Mouse (Mus musculus) spleen, adult 12 weeks (tissue): ENCODE measurements around the gene Hcn1.

Source experiments
- DNase-seq: peaks from one replicate; pipeline ENCODE4 v3.0.0; 2022; ENCODE audit warnings: low spot score

Hcn1 gene

GRCm38 (mm10) chr13:117602181-117602580 lies at the start of gene Hcn1:
Gene Hcn1, plus strand, starts transcription at chr13:117602320.
- DNase-seq, result peak; percentile 4

- DNase-seq, result no peak
These were observed 34.9 kb upstream of the Hcn1 start for GRCm38 (mm10) chr13:117567251-117567650.

- DNase-seq, result no peak
These were observed 30.4 kb upstream of the Hcn1 start for GRCm38 (mm10) chr13:117571747-117572146.

- no peak for DNase-seq
These were observed 7.5 kb upstream of the Hcn1 start for GRCm38 (mm10) chr13:117594494-117595182.

GRCm38 (mm10) chr13:117595183-117595532 lies 7.0 kb upstream of the Hcn1 start:
- DNase-seq, result no peak

GRCm38 (mm10) chr13:117601331-117601965 lies 672 bp upstream of the Hcn1 start:
- no peak for DNase-seq

- DNase-seq, result no peak
These were observed 668 bp downstream of the Hcn1 start for GRCm38 (mm10) chr13:117602617-117603358.

- no peak for DNase-seq
These were observed 1.3 kb downstream of the Hcn1 start for GRCm38 (mm10) chr13:117603421-117603820.

GRCm38 (mm10) chr13:117604073-117604472 lies 2.0 kb downstream of the Hcn1 start:
- DNase-seq, result no peak

- DNase-seq, result no peak
These were observed 3.0 kb downstream of the Hcn1 start for GRCm38 (mm10) chr13:117604971-117605750.

- no peak for DNase-seq
These were observed 9.8 kb downstream of the Hcn1 start for GRCm38 (mm10) chr13:117611881-117612280.

- no peak for DNase-seq
These were observed 17.4 kb downstream of the Hcn1 start for GRCm38 (mm10) chr13:117619544-117619943.

GRCm38 (mm10) chr13:117657501-117657900 lies 55.4 kb downstream of the Hcn1 start:
- DNase-seq, result no peak

GRCm38 (mm10) chr13:117658414-117659175 lies 56.5 kb downstream of the Hcn1 start:
- no peak for DNase-seq

- DNase-seq, result no peak
These were observed 57.4 kb downstream of the Hcn1 start for GRCm38 (mm10) chr13:117659511-117659910.

GRCm38 (mm10) chr13:117662661-117663060 lies 60.5 kb downstream of the Hcn1 start:
- no peak for DNase-seq

- DNase-seq, result no peak
These were observed 67.2 kb downstream of the Hcn1 start for GRCm38 (mm10) chr13:117669303-117669702.

GRCm38 (mm10) chr13:117671851-117672250 lies 69.7 kb downstream of the Hcn1 start:
- DNase-seq, result no peak

GRCm38 (mm10) chr13:117676418-117676817 lies 74.3 kb downstream of the Hcn1 start:
- no peak for DNase-seq

GRCm38 (mm10) chr13:117687670-117688069 lies 85.5 kb downstream of the Hcn1 start:
- no peak for DNase-seq

GRCm38 (mm10) chr13:117694729-117695332 lies 92.7 kb downstream of the Hcn1 start:
- DNase-seq, result no peak
